Comparison of ENCODE assay signal across 8 mouse cellular contexts in the genomic region with DNA sequence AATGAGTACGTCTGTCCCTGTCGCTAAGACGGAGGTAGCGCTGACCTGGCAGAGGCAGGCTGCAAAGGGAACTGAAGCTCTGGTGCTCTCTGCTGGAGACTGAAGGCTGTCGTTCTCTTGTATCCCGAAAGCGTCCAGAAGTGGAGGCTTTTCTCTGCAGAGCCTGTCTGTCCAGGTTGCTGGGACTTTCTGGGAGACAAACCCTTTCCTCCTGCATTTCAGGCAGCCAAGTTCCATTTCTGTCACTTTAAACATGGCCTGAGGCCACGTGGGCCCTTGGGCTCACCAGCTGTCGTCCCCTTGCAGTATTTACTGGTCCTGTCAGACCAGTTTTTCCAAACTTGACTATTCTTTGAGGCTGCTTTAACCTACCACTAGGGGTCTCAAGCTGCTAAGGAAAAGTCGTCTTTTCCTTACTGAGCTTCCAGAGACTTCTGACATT.
DNase-seq lines count a peak whose midpoint lies in the region; ATAC-seq and TF ChIP-seq lines count a peak whose summit lies in the region.

No protein-coding gene starts in this region.

- no peak overlapping the region for H3K4me3 ChIP-seq in liver, embryonic 14.5 days (ENCODE audit: insufficient read depth in 1 of 2, low read depth in 2 of 2, low read length in 2 of 2)
- H3K4me3 ChIP-seq in liver, embryonic 11.5 days (ENCODE audit: low read depth, low read length), result no peak overlapping the region
- H3K4me3 ChIP-seq in embryonic facial prominence, embryonic 14.5 days (ENCODE audit: low read depth, low read length), result no peak overlapping the region
- H3K4me3 ChIP-seq in stomach, postnatal 0 days (ENCODE audit: low read depth, low read length), result no peak overlapping the region

- no peaks in the 10 kb centered on the region for H3K9me3 ChIP-seq in liver, embryonic 14.5 days (ENCODE audit: control insufficient read depth, low read length)
- H3K9me3 ChIP-seq in liver, embryonic 11.5 days (ENCODE audit: control insufficient read depth, low read length), result no peaks in the 10 kb centered on the region
- H3K9me3 ChIP-seq in embryonic facial prominence, embryonic 14.5 days (ENCODE audit: control insufficient read depth, low read length), result no peaks in the 10 kb centered on the region
- no peaks in the 10 kb centered on the region for H3K9me3 ChIP-seq in stomach, postnatal 0 days (ENCODE audit: control insufficient read depth, low read length)

- H3K27me3 ChIP-seq in liver, embryonic 14.5 days (ENCODE audit: control insufficient read depth, insufficient read depth, low read length), result no peaks in the 10 kb centered on the region
- no peaks in the 10 kb centered on the region for H3K27me3 ChIP-seq in liver, embryonic 11.5 days (replicated peaks; ENCODE audit: control insufficient read depth, insufficient read depth, low read length)
- H3K27me3 ChIP-seq in embryonic facial prominence, embryonic 14.5 days (replicated peaks; ENCODE audit: control insufficient read depth, insufficient read depth, low read length), result no peaks in the 10 kb centered on the region; the same call in 1 of the 2 replicates
- no peaks in the 10 kb centered on the region for H3K27me3 ChIP-seq in stomach, postnatal 0 days (ENCODE audit: control insufficient read depth, insufficient read depth, low read length)

- H3K27ac ChIP-seq in liver, embryonic 14.5 days, result no peak overlapping the region
- H3K27ac ChIP-seq in liver, embryonic 11.5 days (ENCODE audit: low read depth, low read length), result no peak overlapping the region
- no peak overlapping the region for H3K27ac ChIP-seq in embryonic facial prominence, embryonic 14.5 days (replicated peaks; ENCODE audit: low read depth, low read length)
- H3K27ac ChIP-seq in stomach, postnatal 0 days (replicated peaks), result 0 out of 2 replicates have a peak overlapping the region, but pooled peaks have one; percentile 24

- DNase-seq in adrenal gland, adult 2 months, result peak; percentile 42
- DNase-seq in adrenal gland, postnatal 4 days (ENCODE audit: low spot score in 2 of 2), result no peak
- no peak for DNase-seq in liver, embryonic 14.5 days (ENCODE audit: low read depth in 3 of 3, low spot score in 3 of 3)
- no peak for DNase-seq in liver, embryonic 11.5 days (ENCODE audit: low spot score)
- peak; percentile 67 for DNase-seq in embryonic facial prominence, embryonic 14.5 days (ENCODE audit: low spot score)
- peak; percentile 35 to 37 for DNase-seq in layer of hippocampus, postnatal 10 days (ENCODE audit: low spot score in 2 of 2)
- peak; percentile 44 for DNase-seq in stomach, postnatal 0 days (ENCODE audit: low spot score)

- no peaks in the 10 kb centered on the region for H3K36me3 ChIP-seq in liver, embryonic 14.5 days (replicated peaks; ENCODE audit: control insufficient read depth, insufficient read depth, low read depth)
- H3K36me3 ChIP-seq in liver, embryonic 11.5 days (ENCODE audit: control insufficient read depth, insufficient read depth, low read length), result no peaks in the 10 kb centered on the region
- H3K36me3 ChIP-seq in embryonic facial prominence, embryonic 14.5 days (ENCODE audit: control insufficient read depth, insufficient read depth, low read length), result no peaks in the 10 kb centered on the region
- no peaks in the 10 kb centered on the region for H3K36me3 ChIP-seq in stomach, postnatal 0 days (ENCODE audit: control insufficient read depth, insufficient read depth, low read length)

- no peak for ATAC-seq in liver, embryonic 14.5 days (ENCODE audit: insufficient read depth)
- no peak for ATAC-seq in liver, embryonic 11.5 days (replicated peaks; ENCODE audit: low FRiP score)
- peak; percentile 78 for ATAC-seq in embryonic facial prominence, embryonic 14.5 days (ENCODE audit: low read depth)
- peak; percentile 82 for ATAC-seq in stomach, postnatal 0 days (ENCODE audit: low FRiP score, low TSS enrichment)
- no peak for ATAC-seq in megakaryocyte, adult 5-6 weeks (ENCODE audit: poor library complexity, severe bottlenecking)

- 59% methylated on average over 10 of the region's 10 CpGs for WGBS in liver, embryonic 14.5 days (ENCODE audit: insufficient replicate concordance)
- WGBS in liver, embryonic 11.5 days, result 54% methylated on average over 10 of the region's 10 CpGs
- 35% methylated on average over 10 of the region's 10 CpGs for WGBS in embryonic facial prominence, embryonic 14.5 days
- 25% methylated on average over 10 of the region's 10 CpGs for WGBS in stomach, postnatal 0 days

- peak; percentile 17; the same call in 1 of the 2 replicates for TF ChIP-seq CTCF in liver, embryonic 14.5 days (IDR thresholded peaks at IDR 0.05; ENCODE audit: low read depth)
- TF ChIP-seq CTCF in stomach, postnatal 0 days (IDR thresholded peaks at IDR 0.05; ENCODE audit: low read depth), result peak; percentile 63

- no peak overlapping the region for H3K4me2 ChIP-seq in liver, embryonic 14.5 days (ENCODE audit: low read depth)
- no peak overlapping the region for H3K4me2 ChIP-seq in liver, embryonic 11.5 days
- H3K4me2 ChIP-seq in embryonic facial prominence, embryonic 14.5 days (ENCODE audit: low read depth, low read length), result no peak overlapping the region; the same call in 1 of the 2 replicates
- no peak overlapping the region for H3K4me2 ChIP-seq in stomach, postnatal 0 days (replicated peaks; ENCODE audit: low read depth)

- H3K9ac ChIP-seq in liver, embryonic 14.5 days (replicated peaks), result no peak overlapping the region
- no peak overlapping the region for H3K9ac ChIP-seq in liver, embryonic 11.5 days (ENCODE audit: low read depth, low read length)
- H3K9ac ChIP-seq in embryonic facial prominence, embryonic 14.5 days (ENCODE audit: low read depth, low read length), result no peak overlapping the region
- no peak overlapping the region for H3K9ac ChIP-seq in stomach, postnatal 0 days (ENCODE audit: low read length)

- TF ChIP-seq EP300 in liver, embryonic 14.5 days (IDR thresholded peaks at IDR 0.05; ENCODE audit: low read depth), result no peak
- TF ChIP-seq EP300 in stomach, postnatal 0 days (optimal IDR thresholded peaks at IDR 0.05), result no peak

- H3K4me1 ChIP-seq in liver, embryonic 14.5 days (replicated peaks; ENCODE audit: control insufficient read depth in 2 of 2, insufficient read depth in 2 of 2, low read length in 1 of 2), result no peaks in the 10 kb centered on the region
- no peaks in the 10 kb centered on the region for H3K4me1 ChIP-seq in liver, embryonic 11.5 days (replicated peaks; ENCODE audit: control insufficient read depth, insufficient read depth, low read length)
- H3K4me1 ChIP-seq in embryonic facial prominence, embryonic 14.5 days (ENCODE audit: control insufficient read depth, insufficient read depth, low read length), result no peaks in the 10 kb centered on the region
- no peaks in the 10 kb centered on the region for H3K4me1 ChIP-seq in stomach, postnatal 0 days (replicated peaks; ENCODE audit: control insufficient read depth, insufficient read depth)

Comparison
In these comparisons a context has a peak if more than half of its experiments do, and no peak if none do; other contexts are left out.
1. DNase-seq: peak in adrenal gland, adult 2 months (single experiment), embryonic facial prominence, embryonic 14.5 days (single experiment), layer of hippocampus, postnatal 10 days (2 of 2) and stomach, postnatal 0 days (single experiment); none in adrenal gland, postnatal 4 days (0 of 2), liver, embryonic 14.5 days (0 of 3) and liver, embryonic 11.5 days (single experiment).
2. ATAC-seq: peak in embryonic facial prominence, embryonic 14.5 days (single experiment) and stomach, postnatal 0 days (single experiment); none in liver, embryonic 14.5 days (single experiment), liver, embryonic 11.5 days (single experiment) and megakaryocyte, adult 5-6 weeks (single experiment).